Mouse (Mus musculus) heart, embryonic 13.5 days (tissue): ENCODE results near the gene Gipc1. TPM values are rescaled to one million over a fixed set of nuclear protein-coding genes. Genes with fewer than 3 reads are reported as not detected.

ENCODE experiments used
- ATAC-seq: fragments of 200-750 bp; cut with Nextera tagmentation; 2 replicates; pipeline ENCODE4 v1.8.0; 2017; ENCODE audit warnings: moderate TSS enrichment; ENCODE audit not compliant: insufficient number of reproducible peaks, low FRiP score, low TSS enrichment; ENCODE audit errors: extremely low read depth
- H3K27ac ChIP-seq: fragments of 300-500 bp; sonication (generic); replicated peaks from 2 replicates; pipeline ENCODE4 v1.5.1; 2015; ENCODE audit warnings: moderate library complexity, mild to moderate bottlenecking, inconsistent platforms
- H3K27me3 ChIP-seq: fragments of 300-500 bp; sonication (generic); replicated peaks from 2 replicates; pipeline ENCODE4 v1.6.1; 2015; ENCODE audit warnings: mild to moderate bottlenecking, inconsistent platforms
- H3K36me3 ChIP-seq: fragments of 300-500 bp; sonication (generic); 2 replicates; pipeline ENCODE4 v1.6.1; 2015; ENCODE audit warnings: mild to moderate bottlenecking, inconsistent platforms
- H3K4me1 ChIP-seq: fragments of 300-500 bp; sonication (generic); 2 replicates; pipeline ENCODE4 v1.6.1; 2015; ENCODE audit warnings: inconsistent platforms
- H3K4me2 ChIP-seq: fragments of 300-500 bp; sonication (generic); 2 replicates; pipeline ENCODE4 v1.6.1; 2015; ENCODE audit warnings: inconsistent platforms, mild to moderate bottlenecking, moderate library complexity
- H3K4me3 ChIP-seq: fragments of 300-500 bp; sonication (generic); 2 replicates; pipeline ENCODE4 v1.5.1; 2015; ENCODE audit warnings: moderate library complexity, mild to moderate bottlenecking, inconsistent platforms
- H3K9ac ChIP-seq: fragments of 300-500 bp; sonication (generic); 2 replicates; pipeline ENCODE4 v1.6.1; 2015; ENCODE audit warnings: inconsistent platforms, mild to moderate bottlenecking, moderate library complexity
- H3K9me3 ChIP-seq: fragments of 300-500 bp; sonication (generic); 2 replicates; pipeline ENCODE4 v1.6.1; 2016; ENCODE audit warnings: inconsistent platforms
- WGBS: fragments of 180-500 bp; shearing (Covaris S2); methylation state at CpG from one replicate; pipeline ENCODE4 v1.1.7; 2015; ENCODE audit warnings: mixed read lengths; 5-methylcytosine and 5-hydroxymethylcytosine counted together
- polyA plus RNA-seq: library from polyadenylated mRNA; unstranded; fragments of >200 nt; fragmentation: Nextera tagmentation; extraction: Ambion mirVana; gene quantifications from 2 replicates; pipeline ENCODE4 v1.2.1, GENCODE M21; 2015

Gipc1 gene
- polyA plus RNA-seq, 1 experiment from 2014 or later, result 155 TPM

GRCm38 (mm10) chr8:83700423-83701085 is 48.1 kb downstream of the Gipc1 start:
- peaks cover 46% of the 10 kb centered on the region for H3K4me1 ChIP-seq
- H3K9me3 ChIP-seq, result no peaks in the 10 kb centered on the region
- H3K27ac ChIP-seq, result peak overlapping the region; percentile 59
- H3K4me2 ChIP-seq, result no peak overlapping the region
- no peaks in the 10 kb centered on the region for H3K36me3 ChIP-seq
- no peaks in the 10 kb centered on the region for H3K27me3 ChIP-seq
- H3K9ac ChIP-seq, result no peak overlapping the region; the same call in none of the 2 replicates
- 60% methylated on average over 9 of the region's 9 CpGs for WGBS
- ATAC-seq, result no peak
- no peak overlapping the region for H3K4me3 ChIP-seq

DNA sequence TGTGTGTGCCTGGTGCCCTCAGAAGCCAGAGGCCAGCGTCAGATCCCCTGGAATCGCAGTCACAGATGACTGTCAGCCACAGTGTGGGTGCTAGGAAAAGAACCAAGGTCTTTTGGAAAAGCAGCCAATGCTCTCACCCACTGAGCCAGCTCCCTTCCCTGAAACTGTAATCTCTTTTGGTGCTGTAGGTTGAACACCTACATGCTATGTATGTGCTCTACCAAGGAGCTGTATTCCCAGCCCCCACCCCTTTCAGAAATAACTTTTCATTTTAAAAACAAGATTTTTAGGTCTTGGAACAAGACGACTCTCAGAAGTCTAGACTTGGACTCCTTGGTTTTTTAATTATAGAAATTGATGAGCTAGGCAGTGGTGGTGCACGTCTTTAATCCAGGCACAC is 50.9 kb downstream of the Gipc1 start:
- H3K4me1 ChIP-seq, result peaks cover 26% of the 10 kb centered on the region
- no peak for ATAC-seq
- no peaks in the 10 kb centered on the region for H3K36me3 ChIP-seq
- H3K4me2 ChIP-seq, result no peak overlapping the region
- no peak overlapping the region for H3K4me3 ChIP-seq
- no peak overlapping the region for H3K27ac ChIP-seq
- H3K9me3 ChIP-seq, result no peaks in the 10 kb centered on the region
- no peak overlapping the region for H3K9ac ChIP-seq
- H3K27me3 ChIP-seq, result no peaks in the 10 kb centered on the region
- WGBS, result 74% methylated on average over 4 of the region's 4 CpGs

- H3K4me1 ChIP-seq, result 0 out of 2 replicates have a peak, but pooled peaks cover 4% of the 10 kb centered on the region
- H3K36me3 ChIP-seq, result no peaks in the 10 kb centered on the region
- WGBS, result 55% methylated on average over 5 of the region's 5 CpGs
- no peak for ATAC-seq
- no peaks in the 10 kb centered on the region for H3K9me3 ChIP-seq
- 0 out of 2 replicates have a peak overlapping the region, but pooled peaks have one; percentile 19 for H3K9ac ChIP-seq
- no peak overlapping the region for H3K4me2 ChIP-seq
- no peaks in the 10 kb centered on the region for H3K27me3 ChIP-seq
- no peak overlapping the region for H3K27ac ChIP-seq
- no peak overlapping the region for H3K4me3 ChIP-seq
These were observed 53.9 kb downstream of the Gipc1 start for GRCm38 (mm10) chr8:83706411-83706810.

- H3K9ac ChIP-seq, result no peak overlapping the region
- no peak overlapping the region for H3K27ac ChIP-seq
- H3K4me1 ChIP-seq, result 0 out of 2 replicates have a peak, but pooled peaks cover 4% of the 10 kb centered on the region
- 68% methylated on average over 8 of the region's 8 CpGs for WGBS
- no peak overlapping the region for H3K4me3 ChIP-seq
- no peak for ATAC-seq
- no peaks in the 10 kb centered on the region for H3K9me3 ChIP-seq
- H3K36me3 ChIP-seq, result no peaks in the 10 kb centered on the region
- no peaks in the 10 kb centered on the region for H3K27me3 ChIP-seq
- no peak overlapping the region for H3K4me2 ChIP-seq
These were observed 55.1 kb downstream of the Gipc1 start for GRCm38 (mm10) chr8:83707554-83707953.

Other genes starting within 250 kb of the Gipc1 start
- 80.1 and 83.2 TPM in 2 replicates for gene Scoc, start 194.3 kb upstream of the Gipc1 start, polyA plus RNA-seq
- not detected in 2 replicates for gene Olfr370, start 116.9 kb upstream of the Gipc1 start, polyA plus RNA-seq
- 524 and 602 TPM in 2 replicates for gene Ndufb7, start 86.0 kb upstream of the Gipc1 start, polyA plus RNA-seq
- gene Tecr, start 44.7 kb upstream of the Gipc1 start, polyA plus RNA-seq, result 438 and 474 TPM in 2 replicates
- 41.4 and 47.4 TPM in 2 replicates for gene Dnajb1, start 44.5 kb upstream of the Gipc1 start, polyA plus RNA-seq
- gene Ptger1, start 14.0 kb downstream of the Gipc1 start, polyA plus RNA-seq, result 0.35 and 0.41 TPM in 2 replicates
- gene Pkn1, start 46.5 kb downstream of the Gipc1 start, polyA plus RNA-seq, result 19.5 and 20.0 TPM in 2 replicates
- 133 and 152 TPM in 2 replicates for gene Ddx39, start 62.5 kb downstream of the Gipc1 start, polyA plus RNA-seq
- 25.0 and 28.4 TPM in 2 replicates for gene Adgre5, start 88.6 kb downstream of the Gipc1 start, polyA plus RNA-seq
- gene Adgrl1, start 247.4 kb downstream of the Gipc1 start, polyA plus RNA-seq, result 8.5 and 8.7 TPM in 2 replicates